Mouse (Mus musculus) lung, postnatal 0 days (tissue): ENCODE results near the gene Ccdc96. TPM values are rescaled to one million over a fixed set of nuclear protein-coding genes. Genes with fewer than 3 reads are reported as not detected.

Experiments
- ATAC-seq: fragments of 200-750 bp; cut with Nextera tagmentation; 2 replicates; pipeline ENCODE4 v1.8.0; 2017; ENCODE audit warnings: moderate library complexity
- DNase-seq: peaks from one replicate; pipeline ENCODE4 v3.0.0-alpha.2; 2016; ENCODE audit warnings: low spot score
- H3K27ac ChIP-seq: fragments of 300-500 bp; sonication (generic); 2 replicates; pipeline ENCODE4 v1.5.1; 2014; ENCODE audit warnings: antibody characterized with exemption, mild to moderate bottlenecking, low read length, mixed read lengths
- H3K27me3 ChIP-seq: fragments of 300-500 bp; sonication (generic); replicated peaks from 2 replicates; pipeline ENCODE4 v1.6.1; 2014; ENCODE audit warnings: low read length, mixed read lengths; ENCODE audit not compliant: insufficient read depth
- H3K36me3 ChIP-seq: fragments of 300-500 bp; sonication (generic); 2 replicates; pipeline ENCODE4 v1.6.1; 2014; ENCODE audit warnings: low read length, mixed read lengths; ENCODE audit not compliant: insufficient read depth
- H3K4me1 ChIP-seq: fragments of 300-500 bp; sonication (generic); 2 replicates; pipeline ENCODE4 v1.6.1; 2014; ENCODE audit warnings: antibody characterized with exemption, low read depth, low read length, mixed read lengths; ENCODE audit not compliant: insufficient read depth
- H3K4me2 ChIP-seq: fragments of 300-500 bp; sonication (generic); replicated peaks from 2 replicates; pipeline ENCODE4 v1.6.1; 2014; ENCODE audit warnings: low read depth, mild to moderate bottlenecking, low read length, moderate library complexity, mixed read lengths
- H3K4me3 ChIP-seq: fragments of 300-500 bp; sonication (generic); 2 replicates; pipeline ENCODE4 v1.5.1; 2014; ENCODE audit warnings: low read depth, low read length
- H3K9ac ChIP-seq: fragments of 300-500 bp; sonication (generic); replicated peaks from 2 replicates; pipeline ENCODE4 v1.6.1; 2014; ENCODE audit warnings: low read depth, mild to moderate bottlenecking
- H3K9me3 ChIP-seq: fragments of 300-500 bp; sonication (generic); 2 replicates; pipeline ENCODE4 v1.6.1; 2016; ENCODE audit warnings: low read length, mixed read lengths
- CTCF ChIP-seq: IDR thresholded peaks from 2 replicates; pipeline ENCODE4 v1.5.1; 2016; ENCODE audit warnings: antibody characterized with exemption, mild to moderate bottlenecking
- EP300 ChIP-seq: IDR thresholded peaks from 2 replicates; pipeline ENCODE4 v1.6.1; 2016; ENCODE audit warnings: antibody characterized with exemption, mild to moderate bottlenecking, control low read depth
- WGBS: fragments of 180-500 bp; shearing (Covaris S2); extraction: QIAGEN DNeasy Blood & Tissue Kit; methylation state at CpG from one replicate; pipeline ENCODE4 v1.1.7; 2014; 5-methylcytosine and 5-hydroxymethylcytosine counted together
- polyA plus RNA-seq: library from polyadenylated mRNA; unstranded; fragments of >200 nt; fragmentation: Nextera tagmentation; extraction: Ambion mirVana; gene quantifications from 2 replicates; pipeline ENCODE4 v1.2.1, GENCODE M21; 2015

Gene Ccdc96
- polyA plus RNA-seq = 2.1 and 2.8 TPM in 2 replicates

- DNase-seq (peak; percentile 100), ATAC-seq (peak; percentile 99)
- Histone ChIP-seq H3K4me1 (peaks cover 27% of the 10 kb centered on the region; the same call in 1 of the 2 replicates), H3K27ac (peak within 1 kb of the TSS; percentile 81), H3K4me2 (peak within 1 kb of the TSS; percentile 97), H3K36me3 (no peaks in the 10 kb centered on the region), H3K9me3 (no peaks in the 10 kb centered on the region), H3K4me3 (peak within 1 kb of the TSS; percentile 70), H3K27me3 (peaks cover 7% of the 10 kb centered on the region; the same call in 1 of the 2 replicates), H3K9ac (peak within 1 kb of the TSS; percentile 64)
- TF ChIP-seq EP300 (no peak), CTCF (peak; percentile 65)
- 1% methylated on average over 51 of the region's 97 CpGs for WGBS
Observed at GRCm38 (mm10) chr5:36484171-36484990, at the start of gene Ccdc96, which contains the start of gene Tada2b. TSS of gene Ccdc96 (plus strand) at chr5:36484588. TSS of gene Tada2b (minus strand) at chr5:36484285.

DNA sequence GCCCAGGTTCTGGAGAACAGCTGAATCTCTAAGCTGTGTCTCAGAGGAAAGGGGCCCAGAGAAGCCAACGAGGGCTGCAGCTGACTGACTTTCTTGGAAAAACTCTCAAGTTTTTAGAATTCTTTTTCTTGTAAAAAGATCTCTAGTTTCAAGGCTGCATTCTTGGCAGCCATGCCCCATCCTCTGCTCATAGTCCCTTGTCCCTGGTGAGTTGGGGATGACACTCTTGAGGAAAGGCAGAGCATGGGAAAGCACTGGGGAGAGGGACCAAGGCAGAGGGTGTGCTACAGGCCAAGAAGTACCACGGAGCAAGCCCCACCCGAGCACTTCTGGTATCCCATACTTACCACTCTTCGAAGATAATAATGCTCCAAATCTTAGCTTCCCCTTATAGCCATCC is 47.5 kb upstream of the Ccdc96 start:
- WGBS = 67% methylated on average over 4 of the region's 4 CpGs
- H3K4me3 ChIP-seq = no peak overlapping the region
- H3K27ac ChIP-seq = no peak overlapping the region
- ATAC-seq (no peak), DNase-seq (no peak)
- no peaks in the 10 kb centered on the region for H3K9me3 ChIP-seq
- H3K9ac ChIP-seq = no peak overlapping the region
- no peaks in the 10 kb centered on the region for H3K27me3 ChIP-seq
- H3K4me2 ChIP-seq = no peak overlapping the region
- no peaks in the 10 kb centered on the region for H3K4me1 ChIP-seq
- no peak for TF ChIP-seq CTCF
- no peak for TF ChIP-seq EP300
- no peaks in the 10 kb centered on the region for H3K36me3 ChIP-seq

GRCm38 (mm10) chr5:36440741-36441140 is 43.6 kb upstream of the Ccdc96 start:
- Histone ChIP-seq H3K27me3 (no peaks in the 10 kb centered on the region), H3K27ac (no peak overlapping the region), H3K4me1 (no peaks in the 10 kb centered on the region), H3K4me3 (no peak overlapping the region), H3K9ac (no peak overlapping the region), H3K36me3 (no peaks in the 10 kb centered on the region), H3K4me2 (no peak overlapping the region), H3K9me3 (no peaks in the 10 kb centered on the region)
- ATAC-seq (no peak), DNase-seq (no peak)
- TF ChIP-seq EP300 (no peak), CTCF (no peak)
- 47% methylated on average over 3 of the region's 3 CpGs for WGBS

- H3K9ac ChIP-seq = no peak overlapping the region
- H3K9me3 ChIP-seq = no peaks in the 10 kb centered on the region
- TF ChIP-seq EP300 (no peak), CTCF (no peak)
- no peak overlapping the region for H3K27ac ChIP-seq
- no peak overlapping the region for H3K4me2 ChIP-seq
- ATAC-seq (no peak), DNase-seq (no peak)
- no peaks in the 10 kb centered on the region for H3K36me3 ChIP-seq
- H3K4me3 ChIP-seq = no peak overlapping the region
- no peaks in the 10 kb centered on the region for H3K4me1 ChIP-seq
- H3K27me3 ChIP-seq = no peaks in the 10 kb centered on the region
- WGBS = 52% methylated on average over 4 of the region's 4 CpGs
Observed at GRCm38 (mm10) chr5:36444611-36445010, 39.8 kb upstream of the Ccdc96 start.

- Histone ChIP-seq H3K4me2 (no peak overlapping the region), H3K4me3 (no peak overlapping the region), H3K27me3 (no peaks in the 10 kb centered on the region), H3K9ac (no peak overlapping the region), H3K4me1 (no peaks in the 10 kb centered on the region), H3K9me3 (no peaks in the 10 kb centered on the region), H3K27ac (no peak overlapping the region), H3K36me3 (no peaks in the 10 kb centered on the region)
- no peak for TF ChIP-seq EP300
- WGBS = 20% methylated on average over 8 of the region's 8 CpGs
- no peak for ATAC-seq
- no peak for DNase-seq
Observed at GRCm38 (mm10) chr5:36445028-36445427, 39.4 kb upstream of the Ccdc96 start.

DNA sequence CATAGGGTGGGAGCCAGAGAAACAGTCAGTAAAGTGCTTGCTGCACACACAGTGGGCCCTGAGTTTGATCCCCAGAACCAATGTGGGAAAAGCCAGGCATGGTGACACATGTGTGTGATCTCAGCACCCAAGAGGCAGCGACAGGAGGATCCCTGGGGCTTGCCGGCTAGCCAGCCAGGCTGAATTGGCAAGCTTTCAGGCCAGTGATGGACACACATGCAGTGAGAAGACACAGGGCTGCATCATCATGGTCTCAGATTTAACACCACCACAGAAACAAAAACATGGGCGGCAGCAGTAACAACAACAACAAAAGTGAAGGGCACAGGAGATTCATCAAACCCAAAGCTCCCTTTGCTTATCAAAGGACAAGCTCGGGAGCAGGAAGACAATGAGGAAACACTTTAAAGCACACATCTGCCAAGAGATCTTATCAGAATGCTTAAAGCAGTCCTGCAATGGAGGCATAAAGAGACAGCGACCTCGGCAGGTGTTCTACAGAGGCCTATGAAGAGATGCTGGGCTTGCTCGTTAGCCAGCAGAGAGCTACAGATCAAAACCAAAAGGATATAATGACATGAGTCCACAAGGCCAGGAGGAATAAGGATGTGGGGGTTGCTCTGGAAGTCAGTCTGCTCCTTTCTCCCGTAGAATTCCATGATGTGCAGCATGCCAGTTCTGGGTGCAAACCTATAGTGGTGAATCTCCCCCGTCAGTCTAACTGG is 38.1 kb upstream of the Ccdc96 start:
- Histone ChIP-seq H3K27ac (no peak overlapping the region), H3K4me1 (no peaks in the 10 kb centered on the region), H3K36me3 (no peaks in the 10 kb centered on the region), H3K9me3 (no peaks in the 10 kb centered on the region), H3K9ac (no peak overlapping the region), H3K4me2 (no peak overlapping the region), H3K27me3 (no peaks in the 10 kb centered on the region), H3K4me3 (no peak overlapping the region)
- WGBS = 24% methylated on average over 9 of the region's 9 CpGs
- ATAC-seq (no peak), DNase-seq (no peak)
- TF ChIP-seq CTCF (no peak), EP300 (no peak)
